Mouse (Mus musculus) spleen, adult 2 months (tissue): ENCODE measurements around the gene Tas2r126.

Source experiments
- CTCF ChIP-seq: fragments of 200-500 bp; IDR thresholded peaks from 2 replicates; pipeline ENCODE4 v1.5.1; 2011; ENCODE audit warnings: mild to moderate bottlenecking, inconsistent platforms; ENCODE audit not compliant: insufficient read depth, insufficient read length, insufficient replicate concordance; ENCODE audit errors: extremely low read depth
- POLR2A ChIP-seq: fragments of 200-500 bp; IDR thresholded peaks from 2 replicates; pipeline ENCODE4 v1.6.1; 2011; ENCODE audit warnings: low read depth, low read length, inconsistent platforms

- TF ChIP-seq CTCF: no peak
- TF ChIP-seq POLR2A: no peak
Observed at GRCm38 (mm10) chr6:42484633-42485032, 50.3 kb downstream of the Tas2r126 start.
